Mouse (Mus musculus): ENCODE measurements at regions not wholly inside any gene's neighbourhood (a gene's known extent, or its start where the extent isn't known, plus 50 kb on each side); places are given as distances from the start of the nearest gene placed in this dataset.

DNA sequence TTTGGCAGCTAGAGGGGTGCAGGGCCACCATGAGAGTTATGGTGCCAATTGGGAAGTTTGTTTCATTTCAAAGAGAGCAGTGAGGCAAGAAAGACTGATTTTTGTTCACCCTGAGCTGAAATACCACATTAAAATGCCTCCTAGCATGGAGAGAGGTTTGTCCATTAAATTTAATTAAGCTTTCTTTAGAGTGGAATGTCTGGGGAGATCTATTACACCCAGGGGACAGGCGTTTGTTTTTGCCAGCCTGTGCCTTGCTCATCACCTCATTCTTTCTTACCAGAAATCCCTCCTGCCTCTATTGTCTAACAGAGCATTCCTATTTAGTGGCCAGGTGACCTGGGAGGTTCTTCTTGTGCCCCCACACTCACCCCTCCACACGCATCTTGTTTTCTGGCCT is 55.2 kb upstream of the Rcn1 start:
- Histone ChIP-seq H3K27me3 (ENCODE audit: control insufficient read depth, insufficient read depth, low read length) (no peaks in the 10 kb centered on the region), H3K4me3 (replicated peaks; ENCODE audit: insufficient read depth, low read depth, low read length) (no peak overlapping the region), H3K4me1 (ENCODE audit: control insufficient read depth, insufficient read depth, low read length) (no peaks in the 10 kb centered on the region), H3K27ac (ENCODE audit: insufficient read depth, low read length) (no peak overlapping the region)
- DNase-seq: no peak
- TF ChIP-seq CTCF (IDR thresholded peaks at IDR 0.05; ENCODE audit: borderline replicate concordance, insufficient read depth, low read depth, low read length) (no peak), POLR2A (IDR thresholded peaks at IDR 0.05; ENCODE audit: borderline replicate concordance, insufficient read depth, low read length) (no peak)
- 70% methylated on average over 2 of the region's 2 CpGs for WGBS

DNA sequence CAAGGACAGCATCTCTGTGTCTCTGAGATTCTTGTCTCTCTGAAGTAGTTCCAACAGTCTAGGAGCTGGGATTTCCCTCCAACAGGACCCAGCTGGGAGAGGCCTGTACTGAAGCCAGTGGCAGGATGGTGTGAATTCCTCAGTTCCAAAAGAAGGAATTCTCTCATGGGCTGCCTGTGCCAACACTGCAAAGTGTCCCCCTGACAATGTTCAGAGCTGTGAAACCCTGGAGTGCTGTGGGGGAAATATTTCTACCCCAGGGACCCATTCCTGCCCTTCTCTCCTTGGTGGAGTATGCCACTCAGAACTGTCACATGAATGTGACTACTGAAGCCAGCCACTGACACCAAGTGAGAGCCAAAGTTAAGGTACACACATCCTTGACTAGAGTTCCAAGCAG is 55.7 kb upstream of the Rcn1 start:
- DNase-seq: no peak
- no peak overlapping the region for H3K4me3 ChIP-seq (replicated peaks; ENCODE audit: insufficient read depth, low read depth, low read length)
- TF ChIP-seq POLR2A (IDR thresholded peaks at IDR 0.05; ENCODE audit: borderline replicate concordance, insufficient read depth, low read length) (no peak), CTCF (IDR thresholded peaks at IDR 0.05; ENCODE audit: borderline replicate concordance, insufficient read depth, low read depth, low read length) (no peak)
- no peaks in the 10 kb centered on the region for H3K4me1 ChIP-seq (ENCODE audit: control insufficient read depth, insufficient read depth, low read length)
- no peaks in the 10 kb centered on the region for H3K27me3 ChIP-seq (ENCODE audit: control insufficient read depth, insufficient read depth, low read length)
- H3K27ac ChIP-seq (ENCODE audit: insufficient read depth, low read length): no peak overlapping the region

DNA sequence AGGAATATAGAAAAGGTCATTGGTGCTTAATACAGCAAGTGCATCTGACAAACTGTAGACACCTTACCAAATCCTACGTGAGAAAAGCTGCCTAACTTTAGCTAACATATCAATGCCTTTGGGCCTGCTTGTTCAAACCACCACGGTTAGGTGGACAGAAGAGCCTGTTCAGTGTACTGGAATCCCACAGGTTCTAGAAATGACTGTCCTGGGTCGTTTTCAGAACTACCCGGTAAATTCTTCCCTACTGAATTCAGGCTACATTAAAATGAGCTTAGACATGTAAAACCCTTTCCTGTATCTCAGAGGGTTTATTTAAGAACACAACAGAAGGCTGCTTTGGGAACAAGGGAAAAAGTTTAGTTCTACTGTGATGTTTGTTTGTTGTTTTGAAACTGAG is 59.5 kb upstream of the Rcn1 start:
- no peaks in the 10 kb centered on the region for H3K4me1 ChIP-seq (ENCODE audit: control insufficient read depth, insufficient read depth, low read length)
- no peak for DNase-seq
- H3K27me3 ChIP-seq (ENCODE audit: control insufficient read depth, insufficient read depth, low read length): no peaks in the 10 kb centered on the region
- WGBS: 92% methylated on average over 4 of the region's 4 CpGs
- no peak overlapping the region for H3K4me3 ChIP-seq (replicated peaks; ENCODE audit: insufficient read depth, low read depth, low read length)
- no peak for TF ChIP-seq CTCF (IDR thresholded peaks at IDR 0.05; ENCODE audit: borderline replicate concordance, insufficient read depth, low read depth, low read length)
- TF ChIP-seq POLR2A (IDR thresholded peaks at IDR 0.05; ENCODE audit: borderline replicate concordance, insufficient read depth, low read length): no peak
- H3K27ac ChIP-seq (ENCODE audit: insufficient read depth, low read length): no peak overlapping the region

DNA sequence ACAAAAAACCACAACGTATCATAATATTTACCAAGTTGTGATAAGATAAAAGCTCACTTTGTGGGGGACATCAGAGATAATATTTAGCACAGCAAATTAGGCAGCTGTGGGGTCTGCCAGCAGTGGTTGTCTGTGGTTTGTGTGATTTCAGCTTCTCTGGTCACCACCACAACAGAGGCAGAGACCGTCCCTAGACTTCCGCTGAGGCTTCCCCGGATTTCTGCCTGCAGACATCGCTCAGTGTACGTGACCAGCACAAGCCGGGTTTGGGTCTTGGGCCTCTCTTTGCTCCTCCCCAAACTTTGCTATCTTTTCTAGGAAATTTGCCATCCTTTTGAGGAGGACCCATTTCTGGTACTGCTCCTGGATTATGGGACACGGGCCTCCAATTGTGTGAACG is 60.4 kb upstream of the Rcn1 start:
- no peak overlapping the region for H3K4me3 ChIP-seq (replicated peaks; ENCODE audit: insufficient read depth, low read depth, low read length)
- no peaks in the 10 kb centered on the region for H3K27me3 ChIP-seq (ENCODE audit: control insufficient read depth, insufficient read depth, low read length)
- no peak overlapping the region for H3K27ac ChIP-seq (ENCODE audit: insufficient read depth, low read length)
- 75% methylated on average over 9 of the region's 9 CpGs for WGBS
- TF ChIP-seq CTCF (IDR thresholded peaks at IDR 0.05; ENCODE audit: borderline replicate concordance, insufficient read depth, low read depth, low read length) (no peak), POLR2A (IDR thresholded peaks at IDR 0.05; ENCODE audit: borderline replicate concordance, insufficient read depth, low read length) (no peak)
- no peak for DNase-seq
- no peaks in the 10 kb centered on the region for H3K4me1 ChIP-seq (ENCODE audit: control insufficient read depth, insufficient read depth, low read length)

DNA sequence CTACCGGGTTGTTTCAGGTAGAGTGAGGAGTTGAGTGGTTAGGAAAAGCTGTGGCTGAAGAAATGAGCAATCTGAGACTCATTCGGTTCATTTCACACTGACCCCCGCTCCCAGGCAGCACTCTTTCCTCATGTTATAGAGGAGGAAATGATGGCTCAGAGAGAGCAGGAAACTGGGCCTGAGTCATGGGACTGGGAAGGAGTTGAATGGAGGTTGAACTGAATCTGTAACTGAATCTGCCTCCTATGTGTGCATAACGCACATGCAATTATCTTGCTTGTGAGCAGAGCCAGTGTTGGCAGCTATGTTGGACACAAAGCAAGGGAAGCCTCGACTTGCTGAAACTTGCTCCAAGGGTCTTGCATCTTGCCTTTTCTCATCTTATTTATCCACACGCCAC is 66.5 kb upstream of the Rcn1 start:
- TF ChIP-seq CTCF (IDR thresholded peaks at IDR 0.05; ENCODE audit: borderline replicate concordance, insufficient read depth, low read depth, low read length) (no peak), POLR2A (IDR thresholded peaks at IDR 0.05; ENCODE audit: borderline replicate concordance, insufficient read depth, low read length) (no peak)
- no peak overlapping the region for H3K4me3 ChIP-seq (replicated peaks; ENCODE audit: insufficient read depth, low read depth, low read length)
- H3K4me1 ChIP-seq (ENCODE audit: control insufficient read depth, insufficient read depth, low read length): no peaks in the 10 kb centered on the region
- no peak overlapping the region for H3K27ac ChIP-seq (ENCODE audit: insufficient read depth, low read length)
- no peak for DNase-seq
- H3K27me3 ChIP-seq (ENCODE audit: control insufficient read depth, insufficient read depth, low read length): no peaks in the 10 kb centered on the region
- WGBS: 66% methylated on average over 6 of the region's 6 CpGs

DNA sequence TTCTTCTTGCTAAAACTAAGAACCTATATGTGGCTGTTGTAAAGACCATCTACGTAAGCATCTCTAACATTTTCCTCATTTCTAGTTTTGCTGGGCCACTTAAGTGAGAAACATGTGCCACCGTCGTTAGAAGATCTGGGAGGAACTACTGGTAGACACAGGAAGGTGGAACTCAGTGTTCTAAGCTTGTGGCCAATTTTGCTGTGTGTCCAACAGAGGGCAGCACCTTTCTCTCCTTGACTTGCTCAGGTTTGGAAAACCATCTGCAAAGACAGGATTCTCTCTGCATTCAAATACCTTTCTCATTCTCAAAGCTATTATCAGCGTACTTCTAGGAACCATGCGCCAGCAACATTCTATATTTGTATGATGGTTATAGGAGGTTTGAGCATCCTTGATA is 69.8 kb upstream of the Rcn1 start:
- WGBS: 18% methylated on average over 5 of the region's 5 CpGs
- TF ChIP-seq CTCF (IDR thresholded peaks at IDR 0.05; ENCODE audit: borderline replicate concordance, insufficient read depth, low read depth, low read length): peak; percentile 75
- TF ChIP-seq POLR2A (IDR thresholded peaks at IDR 0.05; ENCODE audit: borderline replicate concordance, insufficient read depth, low read length): no peak
- Histone ChIP-seq H3K4me3 (replicated peaks; ENCODE audit: insufficient read depth, low read depth, low read length) (no peak overlapping the region), H3K4me1 (ENCODE audit: control insufficient read depth, insufficient read depth, low read length) (no peaks in the 10 kb centered on the region), H3K27me3 (ENCODE audit: control insufficient read depth, insufficient read depth, low read length) (no peaks in the 10 kb centered on the region), H3K27ac (ENCODE audit: insufficient read depth, low read length) (no peak overlapping the region)
- DNase-seq: peak; percentile 57 to 68

DNA sequence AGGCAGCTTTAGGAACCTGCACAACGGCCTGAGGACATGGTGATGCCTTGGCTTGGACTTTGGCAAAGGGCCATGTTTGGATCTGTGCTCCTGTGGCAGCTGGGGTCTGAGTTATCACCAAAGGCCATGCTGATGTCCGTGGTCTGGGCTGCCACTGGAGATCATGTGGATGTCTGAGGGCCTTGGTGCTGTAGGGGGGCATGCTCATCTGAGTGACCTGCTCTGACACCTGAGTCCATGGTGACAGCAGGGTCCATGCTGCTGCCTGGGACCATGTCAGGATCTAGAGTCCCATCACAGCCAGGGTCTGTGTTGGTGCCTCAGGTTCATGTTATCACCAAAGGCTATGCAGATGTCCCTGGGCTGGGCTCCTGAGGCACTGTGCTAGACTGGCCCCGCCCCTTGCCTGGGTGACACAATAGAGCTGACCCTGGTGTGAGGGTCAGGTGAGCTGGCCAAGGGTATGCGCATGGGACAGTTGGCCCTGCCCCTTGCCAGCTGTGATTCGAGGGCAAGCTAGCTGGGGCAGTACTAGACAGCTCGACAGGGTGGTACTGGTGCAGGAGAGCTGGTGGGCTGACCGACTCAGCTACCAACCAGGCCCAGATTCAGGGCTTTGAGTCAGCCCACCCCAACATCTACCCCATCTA is 77.0 kb upstream of the Rcn1 start:
- H3K4me3 ChIP-seq (replicated peaks; ENCODE audit: insufficient read depth, low read depth, low read length): no peak overlapping the region
- no peaks in the 10 kb centered on the region for H3K27me3 ChIP-seq (ENCODE audit: control insufficient read depth, insufficient read depth, low read length)
- no peak overlapping the region for H3K27ac ChIP-seq (ENCODE audit: insufficient read depth, low read length)
- no peak for DNase-seq
- H3K4me1 ChIP-seq (ENCODE audit: control insufficient read depth, insufficient read depth, low read length): no peaks in the 10 kb centered on the region
- TF ChIP-seq CTCF (IDR thresholded peaks at IDR 0.05; ENCODE audit: borderline replicate concordance, insufficient read depth, low read depth, low read length) (no peak), POLR2A (IDR thresholded peaks at IDR 0.05; ENCODE audit: borderline replicate concordance, insufficient read depth, low read length) (no peak)
- 69% methylated on average over 7 of the region's 7 CpGs for WGBS

DNA sequence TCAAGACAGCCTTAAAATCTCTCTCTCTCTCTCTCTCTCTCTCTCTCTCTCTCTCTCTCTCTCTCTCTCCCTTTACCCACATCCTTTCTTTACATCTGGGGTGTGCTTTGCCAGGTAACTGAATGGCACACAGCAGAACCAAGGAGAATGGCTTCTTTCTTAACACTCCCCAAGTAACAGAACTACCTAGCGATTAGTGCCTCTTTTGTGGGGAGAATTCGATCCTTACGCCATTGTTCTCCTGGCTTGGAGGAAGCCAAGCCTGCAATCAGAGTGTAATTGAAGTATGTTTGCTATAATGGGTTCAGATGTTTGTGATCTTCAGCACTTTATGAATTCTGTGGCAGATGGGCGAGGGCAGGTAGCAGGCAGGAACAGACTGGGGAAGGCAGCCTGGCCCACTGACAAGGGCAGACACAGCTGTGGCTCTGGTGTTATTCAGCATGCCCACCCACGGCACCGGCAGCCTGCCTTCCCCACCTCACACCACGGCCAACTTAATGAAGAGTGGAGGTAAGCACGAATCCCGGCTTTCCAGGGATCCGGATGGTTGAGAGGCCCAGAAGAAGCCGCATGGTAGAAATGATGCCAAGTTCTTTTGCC is 83.0 kb upstream of the Rcn1 start:
- no peak for TF ChIP-seq POLR2A (IDR thresholded peaks at IDR 0.05; ENCODE audit: borderline replicate concordance, insufficient read depth, low read length)
- TF ChIP-seq CTCF (IDR thresholded peaks at IDR 0.05; ENCODE audit: borderline replicate concordance, insufficient read depth, low read depth, low read length): no peak
- peaks cover 6% of the 10 kb centered on the region for H3K4me1 ChIP-seq (ENCODE audit: control insufficient read depth, insufficient read depth, low read length)
- H3K27me3 ChIP-seq (ENCODE audit: control insufficient read depth, insufficient read depth, low read length): no peaks in the 10 kb centered on the region
- no peak for DNase-seq
- no peak overlapping the region for H3K27ac ChIP-seq (ENCODE audit: insufficient read depth, low read length)
- H3K4me3 ChIP-seq (replicated peaks; ENCODE audit: insufficient read depth, low read depth, low read length): no peak overlapping the region
- WGBS: 39% methylated on average over 11 of the region's 11 CpGs

Data from cerebellum, adult 2 months (tissue).